Mouse (Mus musculus) R1 (cell line): ENCODE results near the gene Arhgef18.

Experiments
- DNase-seq: peaks from one replicate; pipeline ENCODE4 v3.0.0-alpha.2; 2018; ENCODE audit warnings: low read depth, low spot score

Gene Arhgef18

GRCm38 (mm10) chr8:3395246-3395645, 2.4 kb downstream of the Arhgef18 start:
- DNase-seq, result peak; percentile 97

GRCm38 (mm10) chr8:3397597-3397996, 4.8 kb downstream of the Arhgef18 start:
- DNase-seq, result no peak

DNA sequence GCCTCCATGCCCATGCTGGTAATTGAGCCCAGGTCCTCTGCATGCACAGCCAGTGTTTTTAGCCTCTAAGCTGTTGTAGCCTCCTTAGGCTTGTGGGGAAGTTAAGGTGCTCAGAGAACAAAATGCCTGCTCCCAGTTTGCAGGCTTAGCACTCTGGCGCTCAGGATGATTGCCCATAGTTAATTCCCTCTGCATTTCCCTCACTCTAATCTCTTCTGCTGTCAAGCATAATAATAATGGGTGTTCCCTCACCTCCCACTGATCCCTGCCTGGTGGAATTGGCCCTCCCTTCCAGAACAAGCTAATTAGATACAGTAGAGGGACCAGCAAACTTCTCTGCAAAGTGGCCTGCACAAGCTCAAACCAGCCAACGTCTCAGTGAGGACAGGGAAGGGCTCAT, 7.7 kb downstream of the Arhgef18 start:
- peak; percentile 82 for DNase-seq

DNA sequence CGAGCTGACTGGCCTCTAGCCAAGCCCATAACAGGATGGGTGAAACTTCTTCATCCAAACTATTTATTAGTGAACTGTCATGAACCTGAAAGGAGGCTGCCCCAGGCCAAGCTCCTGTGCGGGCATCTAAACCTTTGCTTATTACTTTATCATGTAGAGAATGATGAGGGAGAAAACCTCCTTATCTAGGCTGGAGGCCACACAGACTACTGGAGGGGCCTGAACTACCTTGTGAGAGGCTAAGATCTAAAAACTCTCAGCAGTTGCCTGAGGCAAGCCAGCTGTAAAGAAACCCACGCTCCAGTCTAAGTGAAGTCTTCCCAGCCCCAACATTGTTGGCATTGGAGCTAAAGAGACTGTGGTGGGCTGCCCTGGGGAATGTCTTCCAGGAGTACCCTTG, 14.6 kb downstream of the Arhgef18 start:
- no peak for DNase-seq

DNA sequence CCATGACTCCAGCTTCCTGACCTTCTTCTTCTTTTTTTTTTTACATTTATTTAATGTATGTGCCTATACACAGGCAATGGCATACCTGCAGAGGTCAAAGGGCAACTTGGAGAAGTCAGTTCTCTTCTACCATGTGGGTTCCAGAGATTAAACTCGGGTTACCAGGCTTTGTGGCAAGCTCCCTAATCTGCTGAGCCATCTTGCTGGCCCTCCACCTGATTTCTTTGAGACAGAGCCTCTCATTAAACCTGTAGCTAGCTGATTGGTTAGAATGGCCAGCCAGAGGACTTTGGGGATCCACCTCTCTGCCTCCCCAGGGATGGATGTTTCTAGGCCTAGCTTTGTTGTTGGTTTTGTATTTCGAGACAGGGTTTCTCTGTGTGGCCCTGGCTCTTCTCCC, 18.3 kb downstream of the Arhgef18 start:
- DNase-seq, result no peak

GRCm38 (mm10) chr8:3411901-3412301, 19.1 kb downstream of the Arhgef18 start:
- DNase-seq, result no peak

DNA sequence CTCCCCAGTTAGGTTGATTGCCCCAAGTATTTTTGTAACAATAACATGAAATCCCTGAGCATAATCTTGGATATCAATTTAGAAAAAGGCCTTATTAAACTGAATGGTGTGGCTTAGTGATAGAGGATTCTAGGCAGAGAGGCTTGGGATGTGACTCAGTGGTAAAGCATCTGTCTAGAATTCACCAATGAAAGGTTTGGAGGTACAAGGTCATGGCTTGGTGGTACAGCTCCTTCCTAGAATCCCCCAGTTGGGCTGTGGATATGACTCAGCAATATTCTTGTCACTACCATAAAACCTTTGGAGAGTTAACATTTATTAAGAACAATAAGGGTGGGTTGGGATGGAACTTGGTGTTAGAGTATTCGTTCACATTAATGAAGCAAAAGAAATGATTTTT, 20.0 kb downstream of the Arhgef18 start:
- no peak for DNase-seq

- peak; percentile 67 for DNase-seq
Measured at GRCm38 (mm10) chr8:3414639-3415190, 21.9 kb downstream of the Arhgef18 start.

GRCm38 (mm10) chr8:3415259-3415658, 22.5 kb downstream of the Arhgef18 start:
- DNase-seq, result no peak

DNA sequence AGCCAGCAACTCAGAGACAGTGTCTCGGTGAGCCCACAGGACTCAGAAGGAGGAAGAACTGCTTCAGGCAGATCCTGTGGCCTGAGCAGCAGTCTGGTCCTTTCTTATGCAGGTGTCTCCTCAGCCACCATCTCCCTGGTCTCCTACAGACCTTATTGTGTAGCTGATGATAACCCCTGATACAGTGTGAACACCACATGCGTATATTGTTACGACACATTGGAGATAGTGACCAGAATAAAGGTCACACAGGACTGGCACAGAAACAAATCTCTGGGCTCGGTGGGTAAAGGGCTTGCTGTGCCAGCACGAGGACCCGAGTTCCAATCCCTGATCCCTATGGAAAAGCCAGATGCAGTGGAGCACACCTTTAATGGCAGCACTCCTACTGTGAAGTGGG, 22.9 kb downstream of the Arhgef18 start:
- no peak for DNase-seq

DNA sequence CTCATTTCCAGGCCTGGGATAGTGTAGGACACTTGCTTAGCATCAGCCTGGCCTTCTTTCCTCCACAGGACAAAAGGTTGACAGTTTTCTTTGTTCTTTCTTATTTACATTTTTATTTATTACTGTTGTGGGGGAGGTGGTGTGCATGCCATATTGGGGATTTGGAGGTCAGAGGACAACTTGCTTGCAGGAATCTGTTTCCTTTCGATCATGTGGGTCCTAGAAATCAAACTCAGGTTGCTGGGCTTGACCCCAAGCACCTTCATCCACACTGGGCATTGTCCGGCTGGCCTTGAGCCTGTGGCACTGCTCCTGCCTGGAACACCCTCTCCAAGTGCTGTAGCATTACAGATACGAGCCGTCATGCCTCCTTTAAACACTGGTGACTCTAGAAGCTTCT, 24.0 kb downstream of the Arhgef18 start:
- peak; percentile 87 for DNase-seq

GRCm38 (mm10) chr8:3417455-3417854, 24.6 kb downstream of the Arhgef18 start:
- peak; percentile 90 for DNase-seq

DNA sequence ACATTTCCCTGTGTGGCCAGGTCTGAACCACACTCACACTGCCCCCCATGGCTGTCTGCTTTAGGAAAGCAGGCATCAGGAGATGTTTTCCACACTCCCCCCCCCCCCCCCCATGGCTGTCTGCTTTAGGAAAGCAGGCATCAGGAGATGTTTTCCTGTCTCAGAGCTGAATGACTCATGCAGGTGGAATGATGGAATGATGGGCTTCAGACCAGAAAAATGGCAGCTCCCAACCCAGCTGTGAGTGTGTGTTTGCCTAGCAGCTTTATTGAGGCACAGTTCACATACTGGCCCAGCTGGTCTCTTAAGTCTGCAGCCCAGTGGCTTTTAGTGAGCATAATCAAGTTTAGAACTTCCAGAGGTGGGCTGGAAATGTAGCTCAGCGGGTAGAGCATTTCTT, 25.3 kb downstream of the Arhgef18 start:
- DNase-seq, result peak; percentile 84

GRCm38 (mm10) chr8:3420105-3420706, 27.4 kb downstream of the Arhgef18 start:
- peak; percentile 55 for DNase-seq

- DNase-seq, result peak; percentile 41
Measured at GRCm38 (mm10) chr8:3421507-3421906, 28.7 kb downstream of the Arhgef18 start.

GRCm38 (mm10) chr8:3425217-3425616, 32.4 kb downstream of the Arhgef18 start:
- no peak for DNase-seq

DNA sequence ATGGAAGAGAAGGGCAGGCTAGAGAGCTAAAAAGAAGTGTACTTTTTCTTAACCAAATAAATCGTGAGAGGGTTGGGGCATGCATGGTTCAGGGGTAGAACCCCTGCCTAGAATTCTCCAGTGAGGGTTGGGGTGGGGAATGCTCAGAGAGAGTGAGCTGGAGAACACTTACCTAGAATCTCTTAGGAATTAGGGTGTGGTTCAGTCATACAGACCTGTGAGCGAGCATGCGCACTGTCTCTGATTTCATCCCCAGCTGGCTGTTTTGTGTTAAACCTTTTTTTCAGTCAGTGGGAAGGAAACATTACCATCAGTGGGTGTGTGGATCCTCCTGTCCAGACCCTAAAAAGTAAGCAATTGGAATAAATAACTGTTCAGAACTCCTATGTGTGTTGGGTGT, 33.4 kb downstream of the Arhgef18 start:
- peak; percentile 82 for DNase-seq

- no peak for DNase-seq
Measured at GRCm38 (mm10) chr8:3428426-3428825, 35.6 kb downstream of the Arhgef18 start.

- DNase-seq, result peak; percentile 49
Measured at GRCm38 (mm10) chr8:3429966-3430365, 37.2 kb downstream of the Arhgef18 start.

DNA sequence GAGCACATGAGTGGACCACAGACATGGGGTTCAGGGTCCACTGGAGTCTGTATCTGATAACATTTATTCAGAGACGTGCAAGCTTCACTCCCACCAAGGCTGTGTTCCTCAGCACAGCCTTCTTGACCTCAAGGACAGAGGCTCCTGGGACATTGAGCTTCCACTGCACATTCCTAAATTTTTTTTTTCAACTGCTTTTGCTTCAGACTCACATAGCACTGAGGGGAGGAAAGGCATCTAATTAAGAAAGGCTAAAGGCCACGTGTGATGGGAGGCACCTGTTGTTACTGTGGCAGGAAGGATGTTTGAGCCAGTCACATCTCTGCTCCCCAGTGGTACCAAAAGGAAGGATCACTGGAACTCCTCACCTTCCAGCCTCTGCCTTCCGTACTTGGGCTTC, 38.3 kb downstream of the Arhgef18 start:
- DNase-seq, result no peak

DNA sequence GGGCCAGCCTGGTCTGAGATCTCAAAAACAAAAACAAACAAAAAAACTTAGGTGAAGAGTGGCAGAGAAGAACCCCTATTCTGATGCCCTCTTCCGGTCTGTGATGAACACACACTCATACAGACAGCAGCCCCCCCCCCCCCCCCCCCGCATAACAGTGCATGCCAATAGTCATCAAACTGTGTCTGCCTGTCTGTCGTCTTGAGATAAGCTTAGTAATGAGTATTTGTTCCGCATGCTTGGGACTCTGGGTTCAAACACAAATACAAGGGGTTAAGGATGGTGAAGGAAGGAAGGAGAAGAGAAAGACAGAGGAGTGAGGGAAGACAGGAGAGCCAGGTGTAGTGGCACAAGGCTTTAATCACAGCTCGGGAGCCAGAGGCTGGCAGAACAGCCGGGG, 43.7 kb downstream of the Arhgef18 start:
- no peak for DNase-seq

GRCm38 (mm10) chr8:3439510-3439909, 46.7 kb downstream of the Arhgef18 start:
- DNase-seq, result peak; percentile 64

- DNase-seq, result no peak
Measured at GRCm38 (mm10) chr8:3449226-3449625, 56.4 kb downstream of the Arhgef18 start.

DNA sequence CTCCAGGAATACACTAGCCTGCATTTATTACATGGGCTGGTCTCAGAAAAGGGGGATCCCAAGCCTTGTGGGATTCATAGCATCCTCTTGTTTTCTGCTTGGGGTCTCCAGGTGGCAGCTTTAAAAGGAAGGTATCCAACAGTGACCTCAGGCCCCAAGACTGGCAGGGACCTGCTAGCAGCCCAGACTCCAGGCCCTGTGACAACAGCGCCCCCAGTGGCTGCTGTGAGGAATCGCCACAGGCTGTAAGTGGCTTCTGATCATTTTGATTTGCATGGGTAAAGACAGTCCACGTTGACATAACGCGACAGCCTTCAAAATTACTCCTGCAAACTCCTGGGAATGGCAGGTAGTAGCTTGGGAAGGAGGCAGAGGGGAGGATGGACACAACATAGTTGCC, 57.9 kb downstream of the Arhgef18 start:
- DNase-seq, result peak; percentile 75
